Mouse (Mus musculus): Measurements from ENCODE around the gene Olfr1220. TPM values are rescaled to one million over a fixed set of nuclear protein-coding genes. Genes with fewer than 3 reads are reported as not detected.

Gene Olfr1220
- not detected for total RNA-seq (2021)

GRCm38 (mm10) chr2:89106735-89107134 is at the start of gene Olfr1220:
Olfr1220 (minus strand) TSS chr2:89106835.
- intact Hi-C loops (cut with DNase I) = no loop called here
- no peak for DNase-seq (ENCODE audit: low spot score)

DNA sequence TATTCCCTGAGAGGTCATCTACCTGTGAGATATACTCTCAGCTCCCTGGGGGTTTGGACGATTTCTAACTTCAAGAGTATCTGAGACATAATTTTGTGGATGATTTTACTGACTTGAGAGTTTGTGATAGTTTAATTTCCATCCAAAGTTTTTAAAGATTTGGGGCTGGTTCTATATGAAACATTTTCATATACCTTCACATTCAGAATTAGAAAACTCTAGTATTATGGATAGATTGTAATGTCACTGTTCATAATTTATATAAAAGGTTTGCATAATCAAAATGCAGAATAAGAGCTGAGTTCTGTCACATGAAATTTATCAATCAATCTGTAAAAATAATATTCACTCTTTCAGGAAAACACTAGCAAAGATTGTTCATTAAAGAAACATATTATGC is 44.8 kb upstream of the Olfr1220 start, which contains the start of gene Olfr1223:
Gene Olfr1223, minus strand, starts transcription at position 101 of the 400 bp plus-strand sequence.
- intact Hi-C loops (cut with DNase I) = no loop called here
- DNase-seq (ENCODE audit: low spot score) = no peak

DNA sequence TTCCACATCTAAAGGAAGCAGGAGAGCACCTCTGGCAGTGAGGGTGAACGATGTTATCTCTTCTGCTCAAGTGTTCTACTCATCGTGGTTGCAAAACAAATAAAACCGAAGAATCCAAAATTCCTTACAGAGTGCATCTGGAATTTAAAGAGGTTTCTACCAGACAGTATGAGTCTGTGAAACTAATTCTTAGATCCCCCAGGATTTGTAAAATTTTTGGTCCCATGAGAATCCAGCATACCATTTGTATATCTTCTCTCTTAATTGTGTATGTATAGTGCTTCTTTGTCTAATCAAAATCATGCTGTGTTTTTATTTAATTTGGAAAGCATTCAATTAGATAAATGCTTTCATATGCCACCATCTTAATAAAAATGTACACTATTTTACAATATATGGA is 26.3 kb upstream of the Olfr1220 start, which contains the start of gene Olfr1222:
Gene Olfr1222, minus strand, starts transcription at position 101 of the 400 bp plus-strand sequence.
- no peak for DNase-seq (ENCODE audit: low spot score)
- intact Hi-C loops (cut with DNase I) = no loop called here

DNA sequence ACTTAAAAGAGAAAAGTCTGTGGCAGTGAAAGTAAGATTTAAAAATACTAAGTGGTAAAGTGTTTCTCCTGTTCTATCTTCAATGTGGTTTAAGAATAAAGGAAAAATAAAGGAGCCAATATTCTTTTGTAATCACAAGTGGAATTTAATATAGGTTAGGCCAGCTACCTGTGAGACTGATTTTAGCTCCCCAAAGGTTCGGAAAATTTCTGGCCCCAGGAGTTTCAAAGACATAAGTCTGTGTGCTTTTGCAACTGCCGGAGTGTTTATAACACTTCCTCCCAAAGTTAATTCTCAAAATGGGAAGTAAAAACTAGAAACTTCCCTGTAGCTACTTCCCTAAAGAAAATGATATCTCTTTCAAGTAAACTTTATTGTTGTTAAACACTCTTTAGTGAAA is 10.5 kb upstream of the Olfr1220 start, which contains the start of gene Olfr1221:
Gene Olfr1221, minus strand, starts transcription at position 101 of the 400 bp plus-strand sequence.
- no peak for DNase-seq (ENCODE audit: low spot score)
- intact Hi-C loops (cut with DNase I) = no loop called here

DNA sequence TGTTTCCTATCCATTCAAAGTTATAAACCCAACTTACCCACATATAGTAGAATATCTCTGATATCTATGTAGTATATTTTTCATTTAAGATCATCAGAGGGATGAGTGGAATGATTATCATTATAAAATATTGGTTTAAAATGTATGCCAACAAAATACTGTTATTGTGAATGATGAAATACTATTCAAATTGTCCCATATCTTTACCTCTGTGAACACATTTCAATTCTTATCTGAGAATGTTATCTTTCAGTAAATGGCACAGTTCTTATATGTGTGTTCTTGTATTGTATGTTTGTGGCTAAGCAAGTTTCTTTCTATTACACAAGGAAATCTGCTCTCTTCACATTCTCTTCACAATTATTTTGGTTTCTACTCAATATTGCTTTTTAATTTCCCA is 984 bp downstream of the Olfr1220 start:
- intact Hi-C loops (cut with DNase I) = no loop called here
- no peak for DNase-seq (ENCODE audit: low spot score)

DNA sequence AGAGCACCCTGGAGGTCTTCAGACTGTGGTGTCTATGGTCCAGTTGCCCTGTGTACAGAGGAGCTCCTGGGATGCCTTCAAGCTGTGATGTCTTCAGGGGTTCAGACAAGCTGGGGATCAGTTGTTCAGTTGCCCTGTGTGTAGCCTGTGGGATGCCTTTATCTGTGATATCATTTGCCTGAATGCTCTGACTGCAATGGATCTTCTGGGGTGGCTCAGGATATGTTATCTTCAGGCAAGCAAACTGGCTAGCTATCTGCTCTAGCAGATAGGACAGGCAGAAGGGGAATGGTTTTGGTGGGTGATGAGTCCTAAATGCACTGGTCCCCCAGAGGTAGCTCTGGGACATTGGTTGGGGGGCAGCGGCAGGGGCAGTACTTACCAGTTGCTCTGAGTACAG is 12.8 kb downstream of the Olfr1220 start:
- no peak for DNase-seq (ENCODE audit: low spot score)
- intact Hi-C loops (cut with DNase I) = no loop called here

DNA sequence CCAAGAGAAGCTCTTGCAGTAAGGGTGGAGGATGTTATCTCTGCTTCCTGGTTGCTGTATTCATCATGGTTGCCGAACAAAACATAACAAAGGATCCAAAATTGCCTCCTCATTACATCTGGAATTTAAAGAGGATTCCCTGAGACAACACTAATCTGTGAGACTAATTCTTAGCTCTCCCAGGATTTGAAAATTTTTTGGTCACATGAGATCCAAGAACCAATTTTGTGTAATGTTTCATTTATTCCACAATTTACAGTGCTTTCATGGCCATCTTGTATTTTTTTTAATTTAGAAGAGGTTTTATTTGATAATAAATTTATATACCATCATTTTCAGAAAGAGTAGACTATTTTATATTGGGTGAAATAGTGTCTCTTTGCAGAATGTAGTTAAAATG is 23.2 kb downstream of the Olfr1220 start, which contains the start of gene Olfr1219:
Gene Olfr1219, minus strand, starts transcription at position 101 of the 400 bp plus-strand sequence.
- intact Hi-C loops (cut with DNase I) = no loop called here
- DNase-seq (ENCODE audit: low spot score) = no peak

- DNase-seq (ENCODE audit: low spot score) = no peak
- intact Hi-C loops (cut with DNase I) = no loop called here
Observed at GRCm38 (mm10) chr2:89081487-89081886, 25.1 kb downstream of the Olfr1220 start.

DNA sequence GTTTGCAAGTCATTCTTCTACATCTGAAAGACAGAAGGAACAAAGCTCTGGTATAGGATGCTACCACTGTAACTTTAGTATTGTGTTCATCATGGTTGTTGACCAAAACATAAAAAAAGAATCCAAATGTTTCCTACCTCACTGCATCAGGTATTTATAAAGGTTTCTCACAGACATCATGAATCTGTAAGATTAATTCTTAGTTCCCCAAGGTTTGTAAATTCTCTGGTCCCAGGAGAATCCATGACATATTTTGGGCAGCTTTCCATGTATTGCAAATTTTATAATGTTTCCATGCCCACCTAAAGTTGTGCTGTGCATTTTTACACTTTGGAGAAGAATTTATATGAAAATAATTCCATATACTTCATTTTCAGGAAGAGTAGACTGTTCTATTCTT is 45.5 kb downstream of the Olfr1220 start, which contains the start of gene Olfr1218:
Gene Olfr1218, minus strand, starts transcription at position 101 of the 400 bp plus-strand sequence.
- DNase-seq (ENCODE audit: low spot score) = no peak
- intact Hi-C loops (cut with DNase I) = no loop called here

Other genes starting within 250 kb of the Olfr1220 start
- gene Olfr1206, start 243.6 kb downstream of the Olfr1220 start, total RNA-seq (2021) = not detected
- not detected for gene Olfr1208, start 204.5 kb downstream of the Olfr1220 start, total RNA-seq (2021)
- not detected for gene Olfr1209, start 191.7 kb downstream of the Olfr1220 start, total RNA-seq (2021)
- not detected for gene Olfr1211, start 168.7 kb downstream of the Olfr1220 start, total RNA-seq (2021)
- gene Olfr1212, start 152.9 kb downstream of the Olfr1220 start, total RNA-seq (2021) = not detected
- not detected for gene Gm13762, start 126.6 kb downstream of the Olfr1220 start, total RNA-seq (2021)
- not detected for gene Olfr1214, start 114.2 kb downstream of the Olfr1220 start, total RNA-seq (2021)
- not detected for gene Olfr1215, start 99.9 kb downstream of the Olfr1220 start, total RNA-seq (2021)
- not detected for gene Olfr1216, start 88.5 kb downstream of the Olfr1220 start, total RNA-seq (2021)
- gene Olfr1217, start 74.8 kb downstream of the Olfr1220 start, total RNA-seq (2021) = not detected
- not detected for gene Olfr1218, start 45.6 kb downstream of the Olfr1220 start, total RNA-seq (2021)
- gene Olfr1219, start 23.3 kb downstream of the Olfr1220 start, total RNA-seq (2021) = not detected
- not detected for gene Olfr1221, start 10.4 kb upstream of the Olfr1220 start, total RNA-seq (2021)
- not detected for gene Olfr1222, start 26.2 kb upstream of the Olfr1220 start, total RNA-seq (2021)
- not detected for gene Olfr1223, start 44.7 kb upstream of the Olfr1220 start, total RNA-seq (2021)
- not detected for gene Olfr1224-ps1, start 57.3 kb upstream of the Olfr1220 start, total RNA-seq (2021)
- gene Olfr1225, start 67.8 kb upstream of the Olfr1220 start, total RNA-seq (2021) = not detected
- gene Olfr1226, start 93.2 kb upstream of the Olfr1220 start, total RNA-seq (2021) = not detected
- gene Olfr1228, start 147.2 kb upstream of the Olfr1220 start, total RNA-seq (2021) = not detected
- not detected for gene Olfr1229, start 181.2 kb upstream of the Olfr1220 start, total RNA-seq (2021)
- not detected for gene Olfr1230, start 190.4 kb upstream of the Olfr1220 start, total RNA-seq (2021)
- not detected for gene Olfr1231, start 200.2 kb upstream of the Olfr1220 start, total RNA-seq (2021)
- not detected for gene Olfr1232, start 222.8 kb upstream of the Olfr1220 start, total RNA-seq (2021)
- not detected for gene Olfr1233, start 235.6 kb upstream of the Olfr1220 start, total RNA-seq (2021)